Mouse (Mus musculus): Measurements from ENCODE around the gene Gk5. TPM values are rescaled to one million over a fixed set of nuclear protein-coding genes. Genes with fewer than 3 reads are reported as not detected.

Gene Gk5
- polyA plus RNA-seq, 1 experiment from 2014 or later: 1.9 TPM

DNA sequence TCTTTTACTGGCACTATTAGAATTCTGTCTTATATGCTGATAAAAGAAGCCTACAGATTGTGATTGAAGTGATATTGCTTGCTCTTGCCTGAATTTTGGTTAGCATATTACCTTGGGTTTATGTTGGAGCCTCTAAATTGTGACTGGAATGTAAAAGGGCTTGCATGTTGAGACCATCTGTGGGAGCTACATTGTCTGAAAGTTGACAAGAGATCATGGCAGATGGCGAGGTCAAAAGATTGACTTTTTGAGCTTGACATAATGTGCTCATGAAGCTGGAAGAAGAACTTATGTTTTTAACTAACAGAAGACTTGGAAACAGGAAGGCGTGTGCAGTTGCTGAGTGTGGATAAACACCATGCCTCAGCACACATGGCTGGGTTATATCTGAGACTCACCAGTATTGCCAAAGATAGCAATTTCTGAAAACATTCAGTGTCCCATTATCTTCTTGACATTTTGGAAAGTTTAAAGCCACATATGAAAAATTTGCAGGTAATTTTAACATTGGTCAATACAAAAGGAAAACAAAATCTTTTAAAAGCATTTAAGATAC is 100.0 kb downstream of the Gk5 start:
- ATAC-seq (no peak), DNase-seq (ENCODE audit: low read depth, low spot score) (no peak)
- TF ChIP-seq CTCF (IDR thresholded peaks at IDR 0.05): no peak
- H3K27me3 ChIP-seq: no peaks in the 10 kb centered on the region
- ChIA-PET CTCF (interaction anchor here (1.1 kb wide), 1 partner anchor 11 kb away, joined by 3 read pairs; no protein-coding TSS in a partner anchor), POLR2A (no interaction called here)
- in situ Hi-C loops (cut with MboI; ENCODE audit: low pct_unique_long_range_greater_than_20kb): no loop called here

DNA sequence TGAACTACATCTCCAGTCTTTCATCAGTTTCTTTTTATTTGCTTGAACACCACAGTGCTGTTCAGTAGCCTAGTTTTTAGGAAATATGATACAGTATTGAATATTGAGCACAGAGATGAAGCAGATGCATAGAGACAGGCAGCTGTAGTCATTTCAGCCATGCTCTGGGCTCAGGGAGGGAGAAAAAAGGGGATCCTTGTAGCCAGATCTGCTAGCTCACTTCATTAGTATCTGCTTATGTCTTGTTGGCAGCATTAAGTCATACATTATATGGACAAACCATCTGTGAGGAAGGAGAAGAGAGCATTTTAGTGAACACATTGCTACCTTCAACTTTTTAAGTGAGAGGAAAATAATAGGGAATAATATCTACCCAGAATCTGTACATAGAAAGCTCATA is 101.3 kb downstream of the Gk5 start:
- no peak for DNase-seq (ENCODE audit: low read depth, low spot score)
- no peak for ATAC-seq

GRCm38 (mm10) chr9:96223302-96223701 is 104.1 kb downstream of the Gk5 start:
- no peak for ATAC-seq
- no peaks in the 10 kb centered on the region for H3K27me3 ChIP-seq
- TF ChIP-seq CTCF (IDR thresholded peaks at IDR 0.05): no peak
- DNase-seq (ENCODE audit: low read depth, low spot score): no peak
- POLR2A ChIA-PET: no interaction called here
- in situ Hi-C loops (cut with MboI; ENCODE audit: low pct_unique_long_range_greater_than_20kb): no loop called here
- CTCF ChIA-PET: interaction anchor here (1.7 kb wide), 1 partner anchor 10 kb away, joined by 3 read pairs; no protein-coding TSS in a partner anchor

More for the DNA sequence above, 101.3 kb downstream of the Gk5 start:
- ChIA-PET POLR2A (no interaction called here), CTCF (interaction anchor here (1.3 kb wide), 1 partner anchor 18 kb away, joined by 3 read pairs; no protein-coding TSS in a partner anchor)
- in situ Hi-C loops (cut with MboI; ENCODE audit: low pct_unique_long_range_greater_than_20kb): no loop called here
- no peak for TF ChIP-seq CTCF (IDR thresholded peaks at IDR 0.05)
- no peaks in the 10 kb centered on the region for H3K27me3 ChIP-seq

DNA sequence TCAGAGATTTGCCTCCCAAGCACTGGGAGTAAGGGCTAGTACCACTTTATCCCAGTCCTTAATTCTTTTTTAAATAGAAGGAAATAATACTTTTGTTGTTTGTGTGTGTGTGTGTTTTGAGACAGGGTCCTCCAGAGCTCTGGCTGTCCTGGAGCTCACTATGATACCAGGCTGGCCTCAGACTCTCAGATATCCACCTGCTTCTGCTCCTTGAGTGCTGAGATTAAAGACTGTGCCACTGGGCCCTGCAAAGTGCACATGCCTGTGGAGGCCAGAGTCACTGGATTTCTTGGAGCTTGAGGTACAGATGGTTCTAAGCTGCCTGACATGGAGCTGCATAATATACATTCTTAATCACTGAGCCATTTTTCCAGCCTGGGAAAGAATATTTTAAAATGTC is 109.1 kb downstream of the Gk5 start:
- POLR2A ChIA-PET: no interaction called here
- in situ Hi-C loops (cut with MboI; ENCODE audit: low pct_unique_long_range_greater_than_20kb): no loop called here
- no peaks in the 10 kb centered on the region for H3K27me3 ChIP-seq
- CTCF ChIA-PET: interaction anchor here (1.7 to 2.0 kb wide), 2 partner anchors 11 to 14 kb away, joined by 5 to 6 read pairs; no protein-coding TSS in a partner anchor
- DNase-seq (ENCODE audit: low read depth, low spot score) (no peak), ATAC-seq (no peak)
- TF ChIP-seq CTCF (IDR thresholded peaks at IDR 0.05): no peak

GRCm38 (mm10) chr9:96230271-96230670 is 111.1 kb downstream of the Gk5 start:
- ATAC-seq (no peak), DNase-seq (ENCODE audit: low read depth, low spot score) (no peak)
- in situ Hi-C loops (cut with MboI; ENCODE audit: low pct_unique_long_range_greater_than_20kb): no loop called here
- POLR2A ChIA-PET: no interaction called here
- CTCF ChIA-PET: interaction anchor here (2.0 kb wide), 1 partner anchor 12 kb away, joined by 5 read pairs; no protein-coding TSS in a partner anchor
- H3K27me3 ChIP-seq: no peaks in the 10 kb centered on the region
- no peak for TF ChIP-seq CTCF (IDR thresholded peaks at IDR 0.05)

Other genes with a start within 250 kb of the Gk5 start
- gene Xrn1, start 164.6 kb upstream of the Gk5 start, polyA plus RNA-seq (2021): 15.3 TPM
- 24.2 TPM for gene Tfdp2, start 76.9 kb downstream of the Gk5 start, polyA plus RNA-seq (2021)
- 368 TPM for gene Atp1b3, start 245.1 kb downstream of the Gk5 start, polyA plus RNA-seq (2021)

Measured in Patski (cell line).